Mouse (Mus musculus): ENCODE data around the gene Prps2. TPM values are rescaled to one million over a fixed set of nuclear protein-coding genes. Genes with fewer than 3 reads are reported as not detected.

Prps2 gene
- polyA plus RNA-seq, 1 experiment from 2014 or later, result 15.3 TPM

DNA sequence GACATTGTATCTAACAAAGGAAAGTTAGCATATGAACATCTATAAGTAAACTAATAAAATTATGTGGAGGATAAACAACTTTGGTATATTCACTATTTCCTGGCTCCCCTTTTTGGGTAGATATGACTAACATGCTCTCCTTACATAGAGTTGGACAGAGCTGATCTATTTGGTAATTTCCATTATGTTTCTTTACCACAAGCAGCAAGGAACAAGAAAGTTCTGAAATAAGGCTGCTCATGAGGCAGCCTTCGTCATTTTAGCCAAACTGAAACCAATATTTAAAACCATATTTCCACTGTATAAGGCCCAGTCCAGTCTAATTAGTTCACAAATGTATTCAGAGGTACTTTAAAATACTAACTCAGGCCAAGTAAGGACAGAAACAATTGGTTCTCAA lies 36.1 kb downstream of the Prps2 start:
- Histone ChIP-seq H3K27me3 (peaks cover 3% of the 10 kb centered on the region; the same call in 1 of the 2 replicates), H3K27ac (replicated peaks) (no peak overlapping the region), H3K4me3 (no peak overlapping the region), H3K4me2 (no peak overlapping the region), H3K36me3 (no peaks in the 10 kb centered on the region), H3K4me1 (replicated peaks) (no peaks in the 10 kb centered on the region), H3K9ac (no peak overlapping the region), H3K9me3 (no peaks in the 10 kb centered on the region)
- WGBS, result 84% methylated on average over 1 of the region's 1 CpGs
- ATAC-seq (ENCODE audit: low FRiP score, low read depth), result no peak

DNA sequence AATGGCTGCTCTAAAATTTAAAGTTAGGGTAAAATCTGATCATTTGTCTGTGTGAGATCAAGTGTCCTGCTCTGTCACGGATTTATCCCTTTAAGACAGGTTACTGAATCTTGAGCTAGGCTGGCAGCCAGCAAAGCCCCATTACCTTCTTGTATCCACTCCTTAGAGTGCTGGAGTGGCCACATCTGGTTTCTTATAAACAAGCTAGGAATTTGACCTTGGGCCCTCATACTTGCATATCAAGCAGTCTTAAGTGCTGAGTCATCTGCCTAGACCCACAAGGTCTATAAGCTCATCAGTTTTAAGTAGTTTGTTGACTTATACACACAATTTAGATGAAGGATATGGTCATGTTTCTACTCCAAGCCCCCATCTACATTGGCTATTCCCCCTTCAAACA lies 38.2 kb downstream of the Prps2 start:
- Histone ChIP-seq H3K27me3 (peaks cover 3% of the 10 kb centered on the region; the same call in 1 of the 2 replicates), H3K4me2 (no peak overlapping the region), H3K4me1 (replicated peaks) (no peaks in the 10 kb centered on the region), H3K9ac (no peak overlapping the region), H3K27ac (replicated peaks) (no peak overlapping the region), H3K36me3 (no peaks in the 10 kb centered on the region), H3K9me3 (no peaks in the 10 kb centered on the region), H3K4me3 (no peak overlapping the region)
- WGBS, result 88% methylated on average over 1 of the region's 1 CpGs
- ATAC-seq (ENCODE audit: low FRiP score, low read depth), result no peak

DNA sequence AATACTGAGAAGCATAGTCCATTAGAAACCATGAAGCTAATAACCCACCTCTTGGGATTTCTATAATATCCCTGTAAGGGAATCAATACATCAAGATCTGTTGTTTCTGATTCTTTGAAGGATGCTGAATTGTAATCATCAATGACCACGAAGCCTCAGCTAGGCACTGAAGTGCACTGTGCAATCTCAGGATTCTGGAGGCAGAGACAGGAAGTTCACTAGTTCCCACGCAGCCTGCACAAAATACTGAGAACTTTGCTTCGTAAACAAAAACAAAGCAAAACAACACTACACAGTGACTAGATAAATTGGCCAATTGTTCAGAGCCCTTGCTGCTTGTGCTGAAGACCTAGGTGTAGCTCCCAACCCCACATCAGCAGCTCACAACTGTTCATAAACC lies 40.7 kb downstream of the Prps2 start:
- Histone ChIP-seq H3K27me3 (no peaks in the 10 kb centered on the region), H3K9ac (no peak overlapping the region), H3K4me2 (no peak overlapping the region), H3K36me3 (no peaks in the 10 kb centered on the region), H3K4me3 (no peak overlapping the region), H3K9me3 (no peaks in the 10 kb centered on the region), H3K4me1 (replicated peaks) (no peaks in the 10 kb centered on the region), H3K27ac (replicated peaks) (no peak overlapping the region)
- 93% methylated on average over 3 of the region's 3 CpGs for WGBS
- no peak for ATAC-seq (ENCODE audit: low FRiP score, low read depth)

DNA sequence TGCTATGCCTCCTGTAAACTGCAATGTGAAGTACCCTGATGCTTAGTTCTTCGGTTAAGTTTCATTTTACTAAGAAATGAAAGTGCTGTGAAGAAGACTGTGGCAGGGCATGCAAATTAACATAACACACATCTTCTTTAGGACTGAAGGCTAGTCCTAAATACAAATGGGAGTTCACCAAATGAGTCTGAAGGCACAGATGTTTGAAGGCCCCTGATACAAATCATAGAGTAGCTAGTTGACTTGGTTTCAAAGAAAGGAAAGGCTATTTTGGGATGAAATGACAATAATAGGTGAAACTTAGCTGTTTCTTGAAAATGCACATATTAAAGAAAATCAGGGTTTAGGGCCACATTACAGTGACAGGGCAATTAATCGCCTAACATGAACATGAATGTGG lies 42.4 kb downstream of the Prps2 start:
- no peak for ATAC-seq (ENCODE audit: low FRiP score, low read depth)
- no peak overlapping the region for H3K9ac ChIP-seq
- 91% methylated on average over 2 of the region's 2 CpGs for WGBS
- no peak overlapping the region for H3K27ac ChIP-seq (replicated peaks)
- no peaks in the 10 kb centered on the region for H3K4me1 ChIP-seq (replicated peaks)
- H3K4me3 ChIP-seq, result no peak overlapping the region
- no peak overlapping the region for H3K4me2 ChIP-seq
- H3K9me3 ChIP-seq, result no peaks in the 10 kb centered on the region
- no peaks in the 10 kb centered on the region for H3K27me3 ChIP-seq
- no peaks in the 10 kb centered on the region for H3K36me3 ChIP-seq

DNA sequence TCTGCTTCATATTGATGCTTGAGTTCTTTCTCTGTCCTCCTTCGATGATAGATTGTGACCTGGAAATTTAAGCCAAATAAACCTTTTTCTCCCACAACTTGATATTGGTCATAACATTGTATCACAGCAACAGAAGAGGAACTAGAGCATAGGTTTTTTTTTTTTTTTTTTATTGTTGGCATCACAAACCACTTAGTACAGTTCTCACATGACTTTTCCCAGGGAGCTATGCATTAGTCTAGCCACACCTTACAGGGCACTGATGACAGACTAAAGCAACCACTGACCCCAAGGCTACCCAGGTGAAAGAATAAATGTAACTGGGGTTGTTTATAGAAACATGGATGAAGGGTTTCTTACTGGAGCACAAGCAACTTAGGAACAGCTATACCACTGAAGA lies 44.6 kb downstream of the Prps2 start:
- WGBS, result 94% methylated on average over 1 of the region's 1 CpGs
- Histone ChIP-seq H3K9ac (no peak overlapping the region), H3K27ac (replicated peaks) (no peak overlapping the region), H3K27me3 (no peaks in the 10 kb centered on the region), H3K4me3 (no peak overlapping the region), H3K4me2 (no peak overlapping the region), H3K4me1 (replicated peaks) (no peaks in the 10 kb centered on the region), H3K9me3 (no peaks in the 10 kb centered on the region), H3K36me3 (no peaks in the 10 kb centered on the region)
- no peak for ATAC-seq (ENCODE audit: low FRiP score, low read depth)

DNA sequence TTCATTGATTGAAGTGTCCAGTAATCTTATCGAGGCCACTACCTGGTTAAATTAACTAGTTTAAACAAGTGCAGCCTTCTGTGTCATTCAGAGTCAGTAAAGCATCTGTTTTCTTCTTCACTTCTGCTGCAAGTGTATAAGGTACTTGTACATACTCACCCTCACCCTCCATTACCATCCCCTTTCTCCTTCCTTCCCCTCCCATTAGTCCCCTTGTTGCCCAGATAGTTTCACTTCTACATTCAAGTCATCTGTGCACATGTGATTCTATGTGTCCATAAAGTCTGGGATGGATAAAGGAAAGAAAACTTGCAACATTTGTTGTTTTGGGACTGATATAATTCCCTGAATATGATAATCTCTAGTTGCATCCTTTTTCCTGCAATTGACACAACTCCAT lies 48.0 kb downstream of the Prps2 start:
- no peaks in the 10 kb centered on the region for H3K9me3 ChIP-seq

DNA sequence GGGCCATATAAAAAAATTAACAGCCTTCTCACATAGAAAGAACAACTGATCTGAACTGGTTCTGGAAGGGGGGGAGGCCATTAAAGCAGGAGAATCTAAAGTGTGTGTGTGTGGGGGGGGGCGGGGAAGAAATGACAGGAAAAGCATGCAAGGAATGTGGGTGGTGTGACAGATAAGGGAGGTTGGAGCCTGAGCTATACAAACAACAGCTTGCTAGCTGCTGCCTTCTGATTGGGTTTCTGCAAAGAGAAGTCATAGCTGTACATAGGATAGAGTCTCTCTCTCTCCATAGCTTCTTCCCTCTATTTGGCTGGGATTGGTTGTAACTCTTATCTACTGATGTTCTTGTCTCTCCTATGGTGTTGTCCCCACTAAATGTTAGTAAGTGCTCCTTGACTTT lies 49.9 kb downstream of the Prps2 start:
- WGBS, result 78% methylated on average over 1 of the region's 1 CpGs
- Histone ChIP-seq H3K4me1 (replicated peaks) (no peaks in the 10 kb centered on the region), H3K9ac (no peak overlapping the region), H3K9me3 (no peaks in the 10 kb centered on the region), H3K36me3 (no peaks in the 10 kb centered on the region), H3K4me2 (no peak overlapping the region), H3K4me3 (no peak overlapping the region), H3K27me3 (0 out of 2 replicates have a peak, but pooled peaks cover 7% of the 10 kb centered on the region), H3K27ac (replicated peaks) (no peak overlapping the region)
- ATAC-seq (ENCODE audit: low FRiP score, low read depth), result no peak

More for the DNA sequence above, 48.0 kb downstream of the Prps2 start:
- Histone ChIP-seq H3K36me3 (no peaks in the 10 kb centered on the region), H3K27ac (replicated peaks) (no peak overlapping the region), H3K4me1 (replicated peaks) (no peaks in the 10 kb centered on the region), H3K4me2 (no peak overlapping the region), H3K27me3 (0 out of 2 replicates have a peak, but pooled peaks cover 7% of the 10 kb centered on the region), H3K4me3 (no peak overlapping the region), H3K9ac (no peak overlapping the region)
- ATAC-seq (ENCODE audit: low FRiP score, low read depth), result no peak
- WGBS, result 90% methylated on average over 1 of the region's 1 CpGs

DNA sequence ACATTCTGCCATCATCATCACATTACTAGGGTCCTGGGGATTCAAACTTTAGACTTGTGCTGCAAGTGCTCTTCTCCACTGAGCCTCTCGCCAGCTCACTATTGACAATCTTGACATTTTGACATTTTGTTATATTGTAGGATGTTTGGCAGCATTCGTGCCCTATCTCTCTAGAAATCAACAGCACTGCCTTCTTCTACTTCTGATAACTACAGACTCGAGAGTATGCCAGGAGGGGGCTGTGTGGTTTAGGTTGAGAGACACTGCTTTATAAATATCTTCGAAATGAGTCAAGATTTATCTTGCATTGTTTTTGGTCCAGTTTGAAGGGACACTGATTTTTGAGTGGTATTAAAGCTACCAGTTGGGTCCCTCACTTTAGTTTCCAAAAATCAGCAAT lies 51.6 kb downstream of the Prps2 start:
- Histone ChIP-seq H3K36me3 (no peaks in the 10 kb centered on the region), H3K9me3 (no peaks in the 10 kb centered on the region), H3K27ac (replicated peaks) (no peak overlapping the region), H3K4me1 (replicated peaks) (no peaks in the 10 kb centered on the region), H3K9ac (no peak overlapping the region), H3K4me2 (no peak overlapping the region), H3K4me3 (no peak overlapping the region), H3K27me3 (0 out of 2 replicates have a peak, but pooled peaks cover 9% of the 10 kb centered on the region)
- ATAC-seq (ENCODE audit: low FRiP score, low read depth), result no peak
- 77% methylated on average over 4 of the region's 4 CpGs for WGBS

DNA sequence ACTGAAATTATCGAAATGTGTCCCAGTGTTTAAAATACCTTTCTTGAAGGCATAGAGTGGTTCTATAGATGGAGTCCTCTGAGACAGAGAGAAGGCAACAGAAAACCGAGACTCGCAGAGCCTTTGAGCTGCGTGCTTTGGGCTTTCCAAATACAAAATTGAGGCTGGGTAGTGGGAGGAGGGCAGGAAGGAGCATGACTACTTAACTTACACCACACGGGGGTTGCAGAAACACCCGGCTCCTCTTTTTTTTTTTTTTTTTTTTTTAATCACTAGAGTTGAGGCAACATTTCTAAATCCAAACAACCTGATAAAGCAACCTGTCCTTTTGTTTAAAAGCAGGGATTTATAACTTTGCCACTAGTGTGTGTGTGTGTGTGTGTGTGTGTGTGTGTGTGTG lies 52.1 kb downstream of the Prps2 start, which contains the start of gene Tlr7:
TSS of gene Tlr7 (minus strand) at position 160 of the 400 bp plus-strand sequence.
- H3K9me3 ChIP-seq, result no peaks in the 10 kb centered on the region
- no peaks in the 10 kb centered on the region for H3K36me3 ChIP-seq
- no peak within 1 kb of the TSS for H3K4me3 ChIP-seq
- no peak within 1 kb of the TSS for H3K27ac ChIP-seq (replicated peaks)
- no peak within 1 kb of the TSS for H3K9ac ChIP-seq
- H3K4me2 ChIP-seq, result no peak within 1 kb of the TSS
- no peaks in the 10 kb centered on the region for H3K4me1 ChIP-seq (replicated peaks)
- H3K27me3 ChIP-seq, result 0 out of 2 replicates have a peak, but pooled peaks cover 14% of the 10 kb centered on the region
- 90% methylated on average over 6 of the region's 6 CpGs for WGBS
- no peak for ATAC-seq (ENCODE audit: low FRiP score, low read depth)

DNA sequence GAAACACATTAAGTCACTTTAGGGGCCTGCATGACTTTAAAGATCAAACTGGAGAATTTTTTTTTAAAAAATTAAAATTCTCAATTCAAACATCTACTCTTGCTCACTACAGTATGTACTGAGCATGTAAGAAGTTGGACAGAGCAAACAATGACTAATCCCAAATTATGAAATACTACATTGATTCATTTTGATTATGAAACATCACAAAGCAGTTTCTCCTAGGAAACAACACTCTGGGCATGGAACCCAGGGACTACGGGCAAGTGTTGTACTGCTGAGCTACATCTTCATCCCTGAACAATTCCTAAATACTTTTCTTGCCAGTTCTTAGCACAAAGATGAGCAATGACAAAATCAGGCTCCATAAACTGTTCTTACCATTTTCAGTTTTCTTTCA lies 52.9 kb downstream of the Prps2 start:
- H3K9me3 ChIP-seq, result no peaks in the 10 kb centered on the region
- ATAC-seq (ENCODE audit: low FRiP score, low read depth), result no peak
- no peak overlapping the region for H3K9ac ChIP-seq
- H3K4me2 ChIP-seq, result no peak overlapping the region
- no peaks in the 10 kb centered on the region for H3K4me1 ChIP-seq (replicated peaks)
- no peak overlapping the region for H3K4me3 ChIP-seq
- 0 out of 2 replicates have a peak, but pooled peaks cover 14% of the 10 kb centered on the region for H3K27me3 ChIP-seq
- 90% methylated on average over 1 of the region's 1 CpGs for WGBS
- no peaks in the 10 kb centered on the region for H3K36me3 ChIP-seq
- H3K27ac ChIP-seq (replicated peaks), result no peak overlapping the region

DNA sequence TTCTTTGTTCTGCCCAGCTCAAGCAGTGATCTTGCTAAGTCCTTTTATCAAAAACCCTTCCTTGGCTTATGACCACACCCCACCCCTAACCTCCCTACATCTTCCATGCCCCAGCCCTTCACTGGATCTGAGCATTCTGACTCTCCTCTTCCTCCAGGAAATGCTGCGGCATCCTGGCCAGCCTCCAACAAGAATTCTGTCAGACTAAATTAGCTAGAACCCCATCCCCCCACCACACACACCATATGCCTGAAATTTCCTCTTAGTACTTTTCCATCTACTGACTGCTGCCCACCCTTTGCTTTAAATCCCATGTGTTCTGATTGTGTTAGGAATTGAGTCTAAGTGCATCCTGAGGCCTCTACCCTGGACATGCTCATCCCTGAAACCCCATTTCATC lies 53.5 kb downstream of the Prps2 start:
- WGBS, result 64% methylated on average over 1 of the region's 1 CpGs
- H3K9ac ChIP-seq, result no peak overlapping the region
- no peaks in the 10 kb centered on the region for H3K9me3 ChIP-seq
- H3K4me3 ChIP-seq, result no peak overlapping the region
- no peaks in the 10 kb centered on the region for H3K4me1 ChIP-seq (replicated peaks)
- no peaks in the 10 kb centered on the region for H3K36me3 ChIP-seq
- no peak for ATAC-seq (ENCODE audit: low FRiP score, low read depth)
- H3K27ac ChIP-seq (replicated peaks), result no peak overlapping the region
- no peak overlapping the region for H3K4me2 ChIP-seq
- 0 out of 2 replicates have a peak, but pooled peaks cover 14% of the 10 kb centered on the region for H3K27me3 ChIP-seq

DNA sequence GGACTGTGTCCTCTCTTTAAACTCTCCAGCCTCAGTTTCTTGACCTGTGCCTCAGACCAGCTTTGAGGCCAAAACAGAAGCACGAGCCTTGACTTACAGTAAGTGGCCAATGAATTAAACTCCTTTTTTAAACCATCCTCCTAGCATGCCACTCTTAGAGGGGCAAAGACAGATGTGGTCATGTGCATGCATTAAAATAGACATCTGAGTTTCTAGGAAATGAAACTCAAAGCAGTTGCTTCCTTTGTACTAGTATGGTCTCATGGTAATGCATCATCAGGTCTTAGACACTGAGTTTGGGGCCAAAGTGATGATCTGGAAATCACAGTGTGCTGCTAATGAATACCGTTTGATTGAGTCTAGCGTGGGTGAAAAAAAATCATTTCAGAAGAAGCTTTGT lies 54.0 kb downstream of the Prps2 start:
- Histone ChIP-seq H3K4me3 (no peak overlapping the region), H3K36me3 (no peaks in the 10 kb centered on the region), H3K4me1 (replicated peaks) (no peaks in the 10 kb centered on the region), H3K27ac (replicated peaks) (no peak overlapping the region), H3K9me3 (no peaks in the 10 kb centered on the region), H3K27me3 (0 out of 2 replicates have a peak, but pooled peaks cover 14% of the 10 kb centered on the region), H3K9ac (no peak overlapping the region), H3K4me2 (no peak overlapping the region)
- no peak for ATAC-seq (ENCODE audit: low FRiP score, low read depth)
- 94% methylated on average over 3 of the region's 3 CpGs for WGBS

DNA sequence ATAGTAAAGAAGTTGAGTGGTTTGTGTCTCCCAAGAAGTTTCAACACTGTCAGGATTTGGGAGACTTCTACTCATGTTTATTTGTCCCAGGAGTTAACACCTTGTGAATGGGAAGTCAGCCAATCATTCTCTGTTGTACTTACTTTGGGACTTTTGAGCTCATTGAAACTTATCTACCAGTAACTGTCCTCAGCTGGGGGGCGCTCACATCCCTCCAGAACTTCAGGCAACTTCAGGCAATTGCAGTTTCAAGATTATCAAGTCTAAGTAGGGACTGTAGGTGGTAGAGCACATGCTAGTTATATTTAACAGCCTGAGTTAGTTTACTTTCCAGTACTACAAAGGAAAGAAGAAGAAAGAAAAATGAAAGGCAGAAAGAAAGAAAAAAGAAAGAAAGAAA lies 58.8 kb downstream of the Prps2 start:
- no peak overlapping the region for H3K9ac ChIP-seq
- WGBS, result 56% methylated on average over 1 of the region's 1 CpGs
- no peak overlapping the region for H3K4me3 ChIP-seq
- H3K27ac ChIP-seq (replicated peaks), result no peak overlapping the region
- no peaks in the 10 kb centered on the region for H3K9me3 ChIP-seq
- no peak for ATAC-seq (ENCODE audit: low FRiP score, low read depth)
- H3K4me1 ChIP-seq (replicated peaks), result no peaks in the 10 kb centered on the region
- H3K4me2 ChIP-seq, result no peak overlapping the region
- H3K36me3 ChIP-seq, result no peaks in the 10 kb centered on the region
- H3K27me3 ChIP-seq, result 0 out of 2 replicates have a peak, but pooled peaks cover 9% of the 10 kb centered on the region
